Mouse (Mus musculus): ENCODE measurements around the gene Slc2a13.

Slc2a13 gene

DNA sequence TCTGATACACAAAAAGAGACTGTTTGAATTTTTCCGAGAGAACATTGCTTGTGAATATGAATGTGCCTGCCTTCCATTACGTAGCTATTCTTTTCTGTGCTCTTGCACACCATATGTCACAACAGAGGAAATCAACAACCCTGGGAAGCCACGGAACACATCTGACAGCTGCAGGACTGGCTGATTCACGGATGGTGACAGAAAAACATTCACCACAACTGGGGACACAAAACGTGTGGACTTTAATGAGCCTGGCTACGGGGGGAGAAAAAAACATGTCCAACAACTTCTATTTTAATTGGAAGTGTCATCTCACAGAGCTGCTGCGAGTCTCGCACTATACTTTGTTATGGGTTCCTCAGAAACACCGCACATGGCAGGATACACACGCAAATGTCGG lies 196.0 kb downstream of the Slc2a13 start:
- no peak for DNase-seq (ENCODE audit: low read depth, low spot score)

DNA sequence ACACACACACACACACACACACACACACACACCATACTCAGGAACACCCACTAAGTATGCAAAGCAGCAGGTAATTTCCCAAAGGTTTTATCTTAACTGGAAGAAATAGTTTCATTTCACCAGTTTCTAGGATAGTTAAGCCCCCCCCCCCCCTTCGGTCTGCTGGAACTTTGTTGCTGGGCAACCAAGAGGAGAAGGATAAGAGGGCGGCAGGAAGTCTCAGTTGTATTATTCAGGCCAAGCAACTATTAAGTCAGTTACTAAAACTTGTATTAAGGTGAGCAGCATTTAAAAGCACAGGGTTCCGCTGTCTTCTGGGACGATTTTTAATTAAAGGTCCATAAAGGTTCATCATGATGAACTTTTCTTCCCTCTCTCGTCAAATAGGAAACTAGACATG lies 198.6 kb downstream of the Slc2a13 start:
- no peak for DNase-seq (ENCODE audit: low read depth, low spot score)

DNA sequence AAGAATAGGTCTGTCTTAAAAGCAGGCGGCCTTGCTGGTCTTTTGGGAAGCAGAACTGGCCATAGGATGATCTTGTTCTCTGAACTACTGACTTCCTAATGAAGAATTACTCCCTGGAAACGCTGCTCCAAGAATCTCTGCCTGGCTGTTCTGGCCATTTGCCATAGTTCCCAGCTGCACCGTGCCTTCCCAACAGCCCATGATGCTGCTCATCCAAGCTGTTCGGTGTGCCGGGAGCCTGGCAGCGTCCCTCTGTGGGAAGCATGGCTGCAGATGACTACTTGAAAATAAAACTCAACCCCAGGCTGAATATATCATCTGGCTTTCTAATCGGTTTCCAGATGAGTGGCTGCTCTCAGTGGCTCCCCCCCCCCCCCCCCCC lies 199.9 kb downstream of the Slc2a13 start:
- no peak for DNase-seq (ENCODE audit: low read depth, low spot score)

DNA sequence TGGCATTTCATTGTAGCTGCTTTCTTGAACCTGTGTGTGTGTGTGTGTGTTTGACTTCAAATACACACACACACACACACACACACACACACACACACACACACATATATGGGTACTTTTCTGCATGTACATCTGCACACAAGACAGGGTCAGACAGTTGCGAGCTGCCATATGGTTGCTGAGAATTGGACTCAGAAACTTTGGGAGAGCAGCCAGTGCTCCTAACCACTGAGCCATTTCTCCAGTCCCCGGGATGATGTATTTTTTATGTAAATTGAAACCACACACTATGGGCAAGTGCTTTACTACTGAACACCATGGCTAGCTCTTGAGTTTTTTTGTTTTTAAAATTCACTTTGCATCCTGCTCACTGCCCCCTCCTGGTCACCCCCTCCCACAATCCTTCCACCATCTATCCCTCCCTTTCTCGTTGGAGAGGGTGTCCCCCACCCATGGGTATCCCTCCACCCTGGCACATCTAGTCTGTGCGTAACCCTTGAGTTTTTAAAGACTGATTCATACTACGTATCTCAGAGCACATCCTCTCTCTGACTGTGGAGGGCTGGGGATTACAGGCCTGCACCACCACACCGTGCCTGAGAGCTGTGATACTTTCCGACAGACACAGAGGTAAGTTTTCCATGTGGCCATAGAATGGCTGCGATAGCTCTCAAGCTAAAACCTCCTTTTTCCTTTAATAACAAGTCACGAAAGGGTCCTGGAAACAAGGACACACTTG lies 200.4 kb downstream of the Slc2a13 start:
- no peak for DNase-seq (ENCODE audit: low read depth, low spot score)

DNA sequence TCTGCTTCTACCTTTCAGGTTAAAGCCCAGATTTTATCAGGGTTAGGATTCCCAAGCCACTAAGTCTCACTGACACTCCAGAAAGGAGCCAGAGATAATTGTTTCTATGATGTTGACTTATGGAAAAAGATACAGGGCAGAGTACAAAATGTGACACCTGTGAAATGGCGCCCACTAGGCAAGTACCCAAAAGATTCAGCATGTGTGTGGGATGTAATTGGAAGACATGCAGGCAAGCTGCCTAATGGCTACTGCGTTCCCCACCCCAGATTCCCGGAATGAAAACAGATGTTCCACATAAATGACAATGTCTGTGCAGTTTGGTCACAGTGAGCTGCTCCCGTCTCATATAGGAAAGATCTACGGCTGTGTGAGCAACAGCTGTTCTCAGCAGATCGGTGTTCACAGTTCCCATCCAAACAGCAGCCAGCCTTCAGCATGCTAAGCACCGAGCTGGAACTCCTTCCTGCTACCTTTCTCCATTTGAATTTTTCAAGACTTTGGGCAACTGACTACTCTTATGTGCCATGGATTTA lies 201.1 kb downstream of the Slc2a13 start:
- peak; percentile 35 for DNase-seq (ENCODE audit: low read depth, low spot score)

DNA sequence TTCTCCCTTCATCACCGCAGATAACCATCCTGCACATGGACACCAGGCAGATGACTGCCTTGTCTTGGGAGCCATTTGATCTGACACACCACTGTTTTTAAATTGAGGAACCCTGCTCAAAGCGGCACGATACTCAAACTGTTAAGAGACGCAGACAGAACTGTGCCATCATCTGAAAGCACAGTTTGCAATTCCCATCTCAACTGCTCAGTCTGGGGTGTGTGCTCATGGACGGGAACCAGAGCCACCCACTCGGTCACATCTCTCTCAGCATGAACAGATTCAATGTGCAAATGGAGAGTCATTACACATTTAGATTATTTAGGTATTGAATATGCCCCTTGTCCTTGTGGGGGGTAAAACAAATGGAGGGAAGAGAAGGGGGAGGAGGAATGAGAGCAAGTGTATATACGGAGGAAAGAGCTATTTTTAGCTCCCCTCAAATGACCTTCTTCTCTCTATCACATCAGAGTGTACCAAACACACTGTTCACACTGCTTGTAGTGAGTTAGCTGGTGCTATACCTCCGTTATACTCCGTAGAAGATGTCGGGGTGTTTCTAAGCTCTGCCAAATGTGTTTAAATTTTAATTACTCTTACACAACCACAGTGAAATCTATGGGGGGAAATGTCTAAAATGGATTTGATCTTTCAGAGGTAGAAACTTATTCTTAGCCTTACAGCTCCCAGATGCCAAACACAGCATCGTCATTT lies 203.2 kb downstream of the Slc2a13 start:
- no peak for DNase-seq (ENCODE audit: low read depth, low spot score)

DNA sequence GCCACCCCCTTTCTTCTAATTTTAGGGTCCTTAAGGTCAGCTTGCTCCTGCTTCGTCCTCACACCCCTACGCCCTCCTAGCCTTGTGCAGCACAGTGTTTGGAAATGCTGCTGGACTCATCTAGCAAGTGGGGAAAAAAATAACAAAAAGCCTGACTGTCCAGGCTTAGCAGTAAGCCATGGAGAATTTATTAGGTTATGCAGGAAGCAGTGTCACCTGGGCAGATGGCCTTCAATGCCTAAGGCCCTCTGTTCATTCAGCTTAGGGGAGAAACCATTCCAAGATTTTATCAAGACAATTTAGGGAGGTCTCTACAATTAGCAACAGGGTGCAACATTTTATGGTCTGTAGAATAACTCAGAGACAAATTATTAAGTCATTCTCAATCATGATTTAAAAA lies 212.6 kb downstream of the Slc2a13 start:
- DNase-seq (ENCODE audit: low read depth, low spot score): no peak

DNA sequence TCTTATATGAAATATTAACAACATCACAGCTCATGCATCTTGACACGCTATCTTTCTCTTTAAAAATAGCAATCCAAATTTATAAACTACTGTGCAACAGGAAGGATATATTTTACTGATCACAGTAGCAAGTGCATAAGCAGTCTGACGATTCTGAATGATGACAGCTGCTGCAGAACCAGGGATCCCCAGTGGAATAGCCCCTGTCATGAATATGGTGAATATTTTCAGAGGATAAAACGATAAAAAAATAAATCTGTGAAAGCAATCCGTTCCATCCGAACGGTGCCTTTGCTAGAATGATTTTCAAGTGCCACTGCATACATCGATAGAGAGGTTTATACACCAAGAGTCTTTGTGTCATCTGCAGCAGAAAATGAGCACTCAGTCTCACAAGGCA lies 222.1 kb downstream of the Slc2a13 start:
- no peak for DNase-seq (ENCODE audit: low read depth, low spot score)

DNA sequence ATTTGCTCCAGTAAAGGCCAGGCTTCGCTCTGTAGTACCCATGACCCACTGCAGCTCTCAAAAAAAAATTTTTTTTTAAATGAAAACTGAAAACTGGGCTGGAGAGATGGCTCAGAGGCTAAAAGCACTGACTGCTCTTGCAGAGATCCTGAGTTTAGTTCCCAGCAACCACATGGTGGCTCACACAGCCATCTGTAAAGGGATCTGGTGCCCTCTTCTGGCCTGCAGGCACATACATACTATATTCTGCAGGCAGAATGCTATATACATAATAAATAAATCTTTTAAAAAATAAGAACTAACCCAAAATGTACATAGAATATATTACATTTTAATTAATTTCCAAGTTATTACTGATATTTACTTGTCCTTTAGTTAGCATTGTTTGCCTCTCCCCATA lies 234.7 kb downstream of the Slc2a13 start:
- no peak for DNase-seq (ENCODE audit: low read depth, low spot score)

DNA sequence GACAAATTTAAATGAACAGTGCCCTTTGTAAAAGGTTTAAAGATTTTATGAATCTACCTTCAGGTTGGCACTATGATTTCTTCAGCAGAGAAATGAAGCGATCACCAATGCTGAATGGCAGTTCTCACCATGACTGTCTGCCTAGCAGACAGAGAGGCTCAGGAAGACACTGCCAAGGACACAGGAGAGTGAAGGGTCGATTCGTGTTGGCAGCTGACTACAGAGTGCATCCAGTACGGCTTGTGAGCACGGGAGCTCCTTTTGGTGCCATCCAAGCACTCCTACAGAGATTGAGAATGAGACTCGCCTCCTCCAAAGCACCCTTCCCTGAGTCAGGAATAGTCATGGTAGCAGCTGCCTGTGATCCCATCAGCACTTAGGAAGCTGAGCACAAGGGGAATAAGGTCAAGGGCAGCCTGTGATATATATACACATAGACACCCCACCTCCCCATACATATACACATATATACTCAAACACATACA lies 238.6 kb downstream of the Slc2a13 start:
- DNase-seq (ENCODE audit: low read depth, low spot score): no peak

DNA sequence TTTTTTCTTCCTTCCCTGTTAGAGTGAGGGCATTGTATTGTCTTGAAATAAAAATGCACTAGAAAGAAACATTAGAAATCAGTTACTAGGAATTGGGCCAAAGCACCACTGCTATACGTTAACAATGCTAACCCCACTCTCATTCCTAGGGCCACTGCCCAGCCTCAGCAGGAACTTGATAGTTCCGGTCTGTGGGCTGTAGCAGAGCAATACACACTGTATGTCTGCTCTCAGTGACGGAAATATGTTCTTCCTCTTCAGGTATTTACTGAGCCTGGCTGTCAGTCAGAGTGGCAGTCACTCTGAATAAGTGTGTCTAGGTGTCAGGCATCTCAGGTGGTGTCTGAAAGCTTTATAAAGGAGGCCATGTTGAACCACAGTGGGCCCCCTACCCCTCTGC lies 245.3 kb downstream of the Slc2a13 start:
- DNase-seq (ENCODE audit: low read depth, low spot score): no peak

DNA sequence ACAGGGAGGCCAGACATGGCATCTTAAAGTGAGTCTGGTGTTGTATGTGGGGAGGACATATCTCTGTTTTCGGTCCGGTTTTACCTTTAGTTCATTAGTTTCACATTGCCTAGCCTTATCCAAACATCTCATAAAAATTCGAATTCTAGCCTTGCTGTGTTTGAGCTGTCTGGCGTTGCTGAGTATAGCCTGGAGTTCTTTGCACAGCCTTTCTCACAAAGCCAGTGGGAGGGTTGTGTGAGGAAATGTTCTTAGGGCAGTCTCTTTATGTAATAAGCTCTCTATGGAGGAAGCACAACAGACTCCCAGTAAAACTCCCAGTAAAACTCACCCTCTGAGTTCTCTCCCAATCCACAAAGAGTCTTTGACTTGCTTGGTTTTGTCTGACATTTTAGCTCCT lies 246.0 kb downstream of the Slc2a13 start:
- DNase-seq (ENCODE audit: low read depth, low spot score): no peak

DNA sequence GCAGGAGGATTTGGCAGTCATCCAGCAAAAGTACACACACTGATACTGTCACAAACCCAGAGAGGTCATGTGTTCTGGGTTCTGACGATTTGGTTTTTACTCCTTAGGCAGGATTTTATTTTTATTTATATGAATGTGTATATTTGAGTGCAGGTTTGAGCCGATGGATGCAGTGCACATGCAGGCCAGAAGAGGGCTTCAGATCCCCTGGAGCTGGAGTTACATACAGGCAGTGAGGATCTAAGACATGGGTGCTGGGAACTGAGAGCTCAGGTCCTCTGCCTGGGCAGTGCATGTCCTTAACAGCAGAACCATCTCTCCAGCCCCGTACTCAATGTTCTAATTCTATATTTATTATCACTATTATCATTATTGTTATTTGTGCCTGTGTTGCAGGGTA lies 253.7 kb downstream of the Slc2a13 start:
- DNase-seq (ENCODE audit: low read depth, low spot score): no peak

DNA sequence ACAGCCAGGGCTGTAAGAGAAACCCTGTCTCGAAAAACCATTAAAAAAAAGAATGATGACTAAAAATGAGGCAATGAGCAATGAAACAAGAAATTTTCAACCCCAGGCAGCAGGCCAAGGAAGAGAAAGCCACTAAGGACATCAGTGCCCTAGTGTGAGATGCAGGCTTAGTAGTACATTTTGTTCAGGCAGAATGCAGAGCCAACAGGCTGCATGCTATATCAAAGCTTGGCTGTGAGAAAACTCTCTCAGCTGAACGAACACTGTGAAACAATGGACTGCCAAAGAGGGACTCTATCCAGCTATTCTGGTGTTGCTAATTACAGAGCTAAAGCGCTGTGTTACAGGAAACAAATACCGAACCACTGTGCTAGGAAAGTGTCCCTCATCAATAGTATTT lies 256.1 kb downstream of the Slc2a13 start:
- no peak for DNase-seq (ENCODE audit: low read depth, low spot score)

DNA sequence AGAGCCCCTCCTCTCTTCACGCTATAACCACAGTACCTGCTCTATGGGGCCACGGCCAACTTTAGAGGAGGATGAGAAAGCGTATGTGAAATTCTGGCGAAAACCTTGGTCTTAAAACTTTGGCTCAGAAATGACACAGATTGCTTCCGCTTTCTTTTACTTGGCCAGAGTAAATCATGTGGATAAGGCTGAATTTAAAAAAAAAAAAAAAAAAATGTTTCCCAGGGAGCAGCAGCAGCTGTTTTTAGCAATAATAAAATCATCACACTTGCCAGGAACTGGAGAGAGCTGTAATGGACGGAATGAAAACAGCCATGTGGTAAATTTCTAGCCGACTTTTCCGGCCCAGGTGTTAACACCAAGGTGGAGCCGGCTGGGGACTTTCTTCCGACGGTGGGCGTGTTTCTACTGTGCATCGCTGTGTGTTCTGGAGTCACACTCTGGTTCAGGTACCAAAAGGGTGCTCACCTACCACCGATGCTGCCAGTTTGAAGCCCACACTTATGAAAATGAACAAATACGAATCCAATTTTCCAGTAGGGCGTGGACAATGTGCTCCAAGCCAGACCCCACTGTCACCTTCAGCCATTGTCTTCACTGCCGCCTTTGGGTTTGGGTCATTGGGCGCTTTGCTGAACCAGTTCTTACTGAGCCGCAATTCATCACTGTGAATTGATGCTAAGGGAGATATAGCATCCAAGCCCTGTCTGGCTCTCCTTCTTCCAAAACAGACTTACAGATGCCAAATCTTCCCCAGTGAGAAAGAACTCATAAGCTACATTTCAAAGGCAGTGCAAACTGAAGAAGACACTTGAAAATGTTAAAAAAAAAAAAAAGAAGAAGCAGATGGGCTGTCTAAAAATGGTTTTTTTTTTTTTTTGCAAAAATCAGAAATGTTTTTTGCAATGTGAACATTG lies 258.4 kb downstream of the Slc2a13 start:
- DNase-seq (ENCODE audit: low read depth, low spot score): no peak

DNA sequence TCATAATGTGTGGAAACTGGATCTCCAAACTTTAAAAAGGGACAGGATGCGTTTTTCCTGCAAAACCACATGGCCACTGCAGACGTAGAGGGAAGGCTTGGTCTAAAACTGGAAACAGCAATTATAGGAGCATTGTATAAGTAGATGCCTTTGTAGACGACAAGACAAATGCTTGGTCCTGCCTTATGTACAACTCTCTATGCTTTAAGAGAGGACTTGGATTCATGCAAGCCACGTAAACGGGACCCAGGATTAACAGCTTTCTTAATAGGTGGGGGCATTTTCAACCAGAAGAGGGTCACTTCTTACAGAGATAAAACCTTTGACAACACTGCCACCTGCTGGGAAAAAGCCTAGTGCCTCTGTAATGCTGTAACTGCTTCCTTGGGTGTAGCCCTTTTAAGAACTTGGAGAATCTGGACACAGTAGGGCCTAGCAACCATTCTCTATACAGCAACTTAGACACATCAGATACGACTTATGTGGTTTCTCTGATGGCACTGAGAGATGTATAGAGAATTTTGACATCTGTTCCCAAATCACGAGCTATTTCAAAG lies 268.7 kb downstream of the Slc2a13 start:
- peak; percentile 65 for DNase-seq (ENCODE audit: low read depth, low spot score)

DNA sequence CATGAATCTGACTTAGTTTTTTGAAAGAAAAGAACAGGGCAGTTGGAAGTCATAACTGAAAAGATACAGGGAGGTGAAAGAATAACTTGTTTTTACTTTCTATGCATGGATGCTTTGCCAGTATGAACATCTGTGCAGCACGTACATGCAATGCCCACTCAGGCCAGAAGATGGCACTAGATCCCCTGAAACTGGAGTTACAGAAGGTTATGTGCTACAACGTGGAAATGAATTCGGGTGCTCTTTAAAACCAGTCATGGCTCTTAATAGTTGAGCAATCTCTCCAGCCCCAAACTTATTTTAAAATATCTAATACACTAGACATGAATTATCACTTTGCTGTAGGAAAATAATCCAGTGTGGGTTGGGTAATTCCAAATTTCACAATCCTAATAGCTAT lies 271.7 kb downstream of the Slc2a13 start:
- peak; percentile 83 for DNase-seq (ENCODE audit: low read depth, low spot score)

DNA sequence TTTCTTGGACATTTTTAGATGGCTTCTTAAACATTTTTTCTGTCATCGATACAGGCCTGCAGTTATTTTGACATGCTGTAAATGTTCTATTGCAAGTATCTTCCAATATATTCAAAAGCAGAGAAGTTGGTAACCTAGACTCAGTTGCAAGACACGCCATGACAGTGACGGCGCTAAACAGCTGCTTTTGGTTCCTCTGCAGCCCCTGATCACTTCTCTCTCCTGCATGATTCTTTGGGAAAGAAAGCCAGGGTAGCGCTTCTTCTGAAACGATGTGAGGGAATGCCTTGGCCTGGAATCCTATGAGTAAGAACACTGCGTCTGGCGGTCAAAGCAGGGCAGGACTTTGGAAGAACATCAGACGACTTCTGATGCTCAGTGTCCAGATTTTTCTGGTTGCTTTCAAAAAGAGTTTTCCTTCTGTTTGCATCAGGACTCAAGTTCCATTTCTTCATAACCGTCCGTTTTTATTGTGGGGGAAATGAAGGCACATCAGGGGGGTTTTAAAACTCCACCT lies 273.7 kb downstream of the Slc2a13 start:
- DNase-seq (ENCODE audit: low read depth, low spot score): no peak

DNA sequence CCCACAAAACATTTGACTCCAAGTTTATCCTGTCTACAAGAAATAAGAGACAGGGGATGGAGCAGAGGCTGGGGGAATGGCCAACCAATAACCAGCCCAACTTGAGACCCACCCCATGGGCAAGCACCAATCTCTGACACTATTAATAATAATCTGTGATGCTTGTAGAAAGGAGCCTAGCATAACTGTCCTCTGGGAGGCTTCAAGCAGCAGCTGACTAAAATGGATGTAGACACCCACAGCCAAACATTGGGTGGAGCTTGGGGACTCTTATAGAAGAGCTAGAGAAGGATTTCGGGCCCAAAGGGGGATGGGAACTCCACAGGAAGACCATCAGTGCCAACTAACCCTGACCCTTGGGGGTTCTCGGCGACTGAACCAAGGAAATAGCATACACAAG lies 289.6 kb downstream of the Slc2a13 start:
- no peak for DNase-seq (ENCODE audit: low read depth, low spot score)

DNA sequence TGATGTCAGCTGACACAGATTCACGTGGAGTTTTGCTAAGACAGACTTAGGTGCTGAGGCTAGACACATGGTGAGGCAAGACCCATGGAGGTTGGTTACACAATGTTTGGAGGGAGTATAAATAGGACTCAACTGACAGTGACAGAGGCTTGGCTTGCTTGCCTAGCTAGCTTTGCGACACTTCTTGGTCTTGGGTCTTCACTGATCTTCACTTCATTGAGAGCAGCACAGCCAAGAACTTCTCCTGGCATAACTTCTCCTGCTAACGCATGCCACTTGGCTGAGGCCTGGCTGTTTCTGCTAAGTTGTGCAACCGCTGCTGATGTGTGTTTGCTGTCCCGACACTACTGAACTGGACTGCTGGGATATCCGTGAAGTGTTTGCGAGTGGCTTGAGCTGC lies 290.2 kb downstream of the Slc2a13 start:
- no peak for DNase-seq (ENCODE audit: low read depth, low spot score)

DNA sequence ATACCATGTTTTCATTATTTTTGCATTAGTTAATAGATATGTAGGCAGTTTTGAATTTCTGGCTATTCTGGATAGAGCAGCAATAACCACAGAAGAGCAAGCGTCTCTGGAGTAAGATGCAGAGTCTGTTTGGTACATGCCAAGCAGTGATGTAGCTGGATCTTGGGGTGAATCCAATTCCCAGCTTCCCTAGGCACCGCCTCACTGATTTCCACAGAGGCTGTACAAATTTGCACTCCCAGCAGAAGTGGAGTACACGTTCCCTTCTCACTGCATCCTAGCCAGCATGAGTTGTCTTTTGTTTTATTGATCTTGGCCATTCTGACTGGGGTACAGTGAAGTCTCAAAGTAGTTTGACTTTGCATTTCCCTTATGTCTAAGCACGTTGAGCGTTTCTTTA lies 291.5 kb downstream of the Slc2a13 start:
- no peak for DNase-seq (ENCODE audit: low read depth, low spot score)
